Mouse (Mus musculus): ENCODE results near the gene Pofut1.
"Not testable (repeated sequence)": the region's sequence is repeated elsewhere in the genome, so short reads cannot be mapped to it uniquely, and the experiment has no call there.

Gene Pofut1

DNA sequence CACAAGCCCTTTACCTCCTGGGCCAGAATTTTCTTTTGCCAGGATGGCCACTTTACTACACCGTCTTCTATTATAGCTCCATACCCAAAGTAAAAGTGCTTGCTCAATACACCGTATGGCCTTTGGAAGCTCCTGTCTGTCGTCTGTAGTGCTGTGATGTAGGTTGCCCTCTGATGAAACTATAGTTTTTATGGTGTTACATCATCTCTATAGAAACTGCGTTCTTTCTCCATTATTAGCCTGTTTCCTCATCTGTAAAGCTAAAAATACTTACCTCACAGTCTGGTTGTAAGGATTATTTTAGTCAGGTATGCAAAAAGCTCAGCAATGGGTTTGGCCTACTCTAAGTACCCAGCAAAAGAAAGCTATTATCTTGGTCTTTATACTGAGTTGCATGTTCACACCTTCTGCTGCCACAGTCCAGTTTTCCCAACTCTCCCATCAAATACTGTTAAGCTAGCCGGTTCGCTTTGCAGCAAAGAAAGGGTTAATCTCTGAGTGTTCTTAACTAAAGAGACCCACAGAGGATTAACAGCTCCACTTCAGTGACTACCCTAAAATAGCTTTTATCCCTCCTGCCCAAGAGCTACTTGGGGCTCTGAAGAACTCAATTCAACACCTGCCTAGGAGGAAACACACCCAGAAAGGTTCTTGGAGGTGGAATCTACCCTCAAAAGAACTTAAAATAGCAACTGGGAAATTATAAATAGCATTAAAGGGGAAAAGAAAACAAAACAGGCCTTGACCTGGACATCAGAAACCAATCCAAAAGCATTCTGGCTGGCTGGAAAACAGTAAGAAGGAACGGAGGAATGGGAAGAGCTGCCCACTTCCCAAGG lies 2.1 kb upstream of the Pofut1 start:
- no peak for DNase-seq

DNA sequence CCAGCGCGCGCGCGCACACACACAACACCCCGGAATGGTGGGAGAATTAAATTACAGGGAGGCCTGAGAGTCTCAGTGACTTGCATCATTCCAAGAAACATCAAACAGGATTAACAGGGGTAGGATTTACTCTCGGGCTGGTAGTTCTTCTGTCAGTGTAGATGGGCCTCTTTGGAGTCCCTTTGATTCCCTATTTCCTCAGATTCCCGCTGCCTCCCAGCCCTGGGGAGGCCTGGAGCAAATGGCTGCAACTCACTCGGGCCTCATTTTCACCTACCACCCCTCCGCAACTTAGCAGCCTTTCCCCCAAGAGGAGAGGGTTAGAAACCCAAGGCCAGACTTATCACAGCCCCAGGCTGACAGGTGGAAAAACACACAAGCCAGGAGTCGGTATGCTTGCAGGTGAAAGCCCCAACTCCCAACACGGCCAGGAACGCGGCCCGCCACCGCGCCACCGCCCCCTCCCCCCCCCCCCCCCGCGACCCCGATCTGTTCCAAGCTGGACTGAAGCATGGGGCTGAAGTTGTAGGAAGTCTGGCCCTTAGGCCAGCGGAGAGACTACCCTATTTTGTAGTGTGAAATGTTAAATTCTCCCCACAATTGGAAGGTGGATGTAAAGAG lies 1.4 kb upstream of the Pofut1 start:
- DNase-seq, result no peak

- no peak for DNase-seq
Measured at GRCm38 (mm10) chr2:153240701-153241235, 565 bp upstream of the Pofut1 start.

GRCm38 (mm10) chr2:153242156-153242555 lies 823 bp downstream of the Pofut1 start:
- no peak for DNase-seq

- no peak for DNase-seq
Measured at GRCm38 (mm10) chr2:153249751-153250150, 8.4 kb downstream of the Pofut1 start.

DNA sequence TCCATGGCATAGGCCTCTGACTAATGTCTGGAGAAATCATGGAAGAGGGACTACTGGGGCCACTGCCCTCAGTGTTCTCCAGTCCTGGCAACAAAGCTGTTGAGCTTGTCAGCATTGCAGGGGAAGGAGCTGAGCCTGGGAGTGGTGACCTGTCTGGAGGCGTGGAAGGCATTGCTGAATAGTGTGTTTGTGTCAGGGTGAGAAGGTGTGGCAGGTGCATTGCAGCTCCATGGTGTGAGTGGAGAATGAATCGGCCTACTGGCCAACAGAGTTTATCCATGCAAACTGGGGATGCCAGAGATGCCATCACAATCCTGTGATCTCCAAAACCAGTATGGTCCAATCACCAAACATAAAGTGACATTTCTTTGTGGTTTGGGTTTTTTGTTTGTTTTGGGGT lies 15.3 kb downstream of the Pofut1 start:
- no peak for DNase-seq

- DNase-seq, result no peak
Measured at GRCm38 (mm10) chr2:153259030-153259863, 17.9 kb downstream of the Pofut1 start.

GRCm38 (mm10) chr2:153259864-153260674 lies 18.7 kb downstream of the Pofut1 start:
- no peak for DNase-seq

- no peak for DNase-seq
Measured at GRCm38 (mm10) chr2:153263053-153263452, 21.7 kb downstream of the Pofut1 start.

- no peak for DNase-seq
Measured at GRCm38 (mm10) chr2:153267331-153267730, 26.0 kb downstream of the Pofut1 start.

- not testable (repeated sequence) for DNase-seq
Measured at GRCm38 (mm10) chr2:153270231-153270915, 29.0 kb downstream of the Pofut1 start.

DNA sequence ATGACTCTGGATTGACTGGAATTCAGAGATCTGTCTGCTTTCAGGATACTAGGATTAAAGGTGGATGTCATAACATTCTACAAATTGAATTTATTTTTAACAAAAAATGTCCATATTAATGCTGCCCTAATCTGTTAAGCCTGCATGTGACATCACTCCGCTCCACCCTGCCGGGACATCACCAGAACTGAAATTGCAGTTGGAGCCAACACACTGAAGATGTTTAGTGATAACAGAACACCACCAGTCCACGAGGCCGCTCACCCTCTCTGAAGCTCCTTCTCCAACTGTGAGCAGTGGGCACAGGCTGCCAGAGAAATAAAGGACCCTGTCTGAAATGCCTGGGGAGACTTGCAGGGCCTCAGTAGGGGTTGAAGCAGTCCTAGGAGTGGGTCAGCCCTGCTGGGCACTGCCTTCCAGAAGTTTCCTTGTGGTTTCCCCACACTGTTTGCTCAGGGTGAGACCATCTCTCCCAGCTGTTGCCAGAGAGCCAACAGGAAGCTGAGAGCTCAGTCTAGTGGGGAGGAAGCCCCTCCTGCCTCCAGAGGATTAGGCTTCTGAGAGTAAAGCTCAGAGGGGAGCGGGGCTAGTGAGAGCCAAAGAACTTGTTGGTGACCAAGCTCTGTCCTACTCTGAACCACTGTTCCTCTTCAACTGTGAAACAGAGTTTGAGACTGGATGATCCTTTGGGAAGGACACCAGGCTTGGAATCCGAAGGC lies 33.0 kb downstream of the Pofut1 start:
- DNase-seq, result not testable (repeated sequence)

- DNase-seq, result no peak
Measured at GRCm38 (mm10) chr2:153274919-153275247, 33.5 kb downstream of the Pofut1 start.

DNA sequence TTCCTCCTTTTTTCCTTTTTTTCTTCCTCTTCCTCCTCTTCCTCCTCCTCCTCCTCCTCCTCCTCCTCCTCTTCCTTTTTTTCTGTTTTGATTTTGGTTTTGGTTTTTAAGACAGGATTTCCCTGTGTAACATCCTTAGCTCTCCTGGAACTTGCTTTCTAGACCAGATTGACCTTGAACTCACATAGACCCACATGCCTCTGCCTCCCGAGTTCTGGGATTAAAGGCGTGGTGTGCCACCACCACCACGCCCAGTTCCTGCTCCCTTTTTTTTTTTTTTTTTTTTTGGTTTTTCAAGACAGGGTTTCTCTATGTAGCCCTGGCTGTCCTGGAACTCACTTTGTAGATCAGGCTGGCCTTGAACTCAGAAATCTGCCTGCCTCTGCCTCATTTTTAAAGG lies 34.2 kb downstream of the Pofut1 start:
- DNase-seq, result not testable (repeated sequence)

GRCm38 (mm10) chr2:153276440-153276839 lies 35.1 kb downstream of the Pofut1 start:
- no peak for DNase-seq

DNA sequence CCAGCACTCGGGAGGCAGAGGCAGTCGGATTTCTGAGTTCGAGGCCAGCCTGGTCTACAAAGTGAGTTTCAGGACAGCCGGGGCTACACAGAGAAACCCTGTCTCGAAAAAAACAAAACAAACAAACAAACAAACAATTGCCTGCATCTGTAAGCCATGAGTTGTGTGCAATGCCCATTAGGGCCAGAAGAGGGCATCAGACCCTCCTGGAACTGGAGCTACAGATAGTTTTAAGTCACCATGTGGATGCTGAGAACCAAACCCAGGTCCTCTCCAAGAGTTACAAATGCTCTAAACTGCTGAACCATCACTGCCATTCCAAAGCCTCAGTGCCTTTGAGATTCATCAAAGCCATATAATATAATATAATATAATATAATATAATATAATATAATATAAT lies 35.5 kb downstream of the Pofut1 start:
- DNase-seq, result not testable (repeated sequence)

GRCm38 (mm10) chr2:153278357-153278756 lies 37.0 kb downstream of the Pofut1 start:
- no peak for DNase-seq

- DNase-seq, result no peak
Measured at GRCm38 (mm10) chr2:153283919-153284318, 42.6 kb downstream of the Pofut1 start.

DNA sequence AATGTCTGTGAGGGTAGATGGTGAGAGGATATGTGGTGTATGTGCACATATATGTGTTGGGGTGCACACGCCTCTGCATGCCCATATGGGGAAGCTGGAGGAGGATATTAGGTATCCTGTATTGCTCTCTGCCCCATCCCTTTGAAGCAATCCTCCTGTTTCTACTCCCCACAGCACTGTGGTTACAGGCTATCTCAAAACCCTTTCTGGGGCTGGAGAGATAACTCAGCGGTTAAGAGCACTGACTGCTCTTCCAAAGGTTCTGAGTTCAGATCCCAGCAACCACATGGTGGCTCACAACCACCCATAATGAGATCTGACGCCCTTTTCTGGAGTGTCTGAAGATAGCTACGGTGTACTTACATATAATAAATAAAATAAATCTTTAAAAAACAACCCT lies 45.2 kb downstream of the Pofut1 start:
- no peak for DNase-seq

- peak in 1 of 2 experiments; percentile 52 for DNase-seq
Measured at GRCm38 (mm10) chr2:153287835-153288234, 46.5 kb downstream of the Pofut1 start.
